Mouse (Mus musculus) neutrophil, adult 5-6 weeks (primary cell): Measurements from ENCODE around the gene Pgr. TPM values are rescaled to one million over a fixed set of nuclear protein-coding genes. Genes with fewer than 3 reads are reported as not detected.

ENCODE experiments used
- total RNA-seq: library from RNA; stranded (forward); fragments of 200-1000 nt; gene quantifications from 2 replicates; pipeline ENCODE4 v1.2.3, GENCODE M21; 2017

Gene Pgr
- total RNA-seq, 1 experiment from 2014 or later, result not detected

Other genes starting within 250 kb of the Pgr start
- gene Gm16485, start 72.0 kb downstream of the Pgr start, total RNA-seq, result not detected in 2 replicates